Mouse (Mus musculus) heart, adult 10 weeks (tissue): Measurements from ENCODE around the gene Prss48. TPM values are rescaled to one million over a fixed set of nuclear protein-coding genes. Genes with fewer than 3 reads are reported as not detected.

Experiments
- polyA plus RNA-seq: library from polyadenylated mRNA; stranded (reverse); fragments of 350-450 nt; fragmentation: Illumina TruSeq; extraction: RNeasy Lipid Tissue Mini Kit (QIAGEN cat#74804); gene quantifications from one replicate; pipeline ENCODE4 v1.2.3, GENCODE M21; 2014; ENCODE audit warnings: low read depth, low replicate concordance

The Prss48 gene
- not detected for polyA plus RNA-seq

DNA sequence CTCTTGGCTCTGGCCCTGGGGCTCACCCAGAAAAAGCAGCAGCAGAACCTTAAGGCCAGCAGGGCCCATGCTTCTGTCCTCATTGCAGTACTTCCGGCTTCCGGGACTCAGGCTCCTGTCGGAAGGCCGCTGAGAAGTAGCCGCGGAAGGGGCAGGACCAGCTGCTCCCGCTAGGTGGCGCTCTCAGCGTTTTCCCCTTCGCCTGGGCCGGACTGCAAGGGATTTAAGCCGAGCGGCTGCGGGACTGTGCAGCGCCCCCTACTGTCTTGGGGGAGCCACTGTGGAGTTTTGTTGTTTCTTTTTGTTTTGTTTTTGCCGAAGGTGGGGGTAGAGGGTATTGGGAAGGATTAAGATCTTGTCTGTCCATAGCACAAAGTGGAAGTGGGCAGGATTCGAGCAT lies at the start of gene Prss48:
Prss48 (minus strand) TSS at position 69 of the 400 bp plus-strand sequence.

GRCm38 (mm10) chr3:85970742-85971598 lies 31.3 kb downstream of the Prss48 start, which contains the start of gene Sh3d19:
TSS of gene Sh3d19 (plus strand) at chr3:85971109.

Other genes with a start within 250 kb of the Prss48 start
- 29.2 TPM for gene Fam160a1, start 185.2 kb downstream of the Prss48 start, polyA plus RNA-seq
- 3.6 TPM for gene Glt28d2, start 115.0 kb downstream of the Prss48 start, polyA plus RNA-seq
- gene Gm37240, start 115.0 kb downstream of the Prss48 start, polyA plus RNA-seq, result 15.9 TPM
- 10.2 TPM for gene Sh3d19, start 31.4 kb downstream of the Prss48 start, polyA plus RNA-seq
- 954 TPM for gene Rps3a1, start 140.2 kb upstream of the Prss48 start, polyA plus RNA-seq
- 16.9 TPM for gene Lrba, start 222.2 kb upstream of the Prss48 start, polyA plus RNA-seq